Mouse (Mus musculus): ENCODE measurements around the gene Bricd5. TPM values are rescaled to one million over a fixed set of nuclear protein-coding genes. Genes with fewer than 3 reads are reported as not detected.
A peak's percentile ranks its signal among the peaks of the same experiment; 100 is the strongest.

Bricd5 gene
- polyA plus RNA-seq, 1 experiment from 2014 or later: not detected

DNA sequence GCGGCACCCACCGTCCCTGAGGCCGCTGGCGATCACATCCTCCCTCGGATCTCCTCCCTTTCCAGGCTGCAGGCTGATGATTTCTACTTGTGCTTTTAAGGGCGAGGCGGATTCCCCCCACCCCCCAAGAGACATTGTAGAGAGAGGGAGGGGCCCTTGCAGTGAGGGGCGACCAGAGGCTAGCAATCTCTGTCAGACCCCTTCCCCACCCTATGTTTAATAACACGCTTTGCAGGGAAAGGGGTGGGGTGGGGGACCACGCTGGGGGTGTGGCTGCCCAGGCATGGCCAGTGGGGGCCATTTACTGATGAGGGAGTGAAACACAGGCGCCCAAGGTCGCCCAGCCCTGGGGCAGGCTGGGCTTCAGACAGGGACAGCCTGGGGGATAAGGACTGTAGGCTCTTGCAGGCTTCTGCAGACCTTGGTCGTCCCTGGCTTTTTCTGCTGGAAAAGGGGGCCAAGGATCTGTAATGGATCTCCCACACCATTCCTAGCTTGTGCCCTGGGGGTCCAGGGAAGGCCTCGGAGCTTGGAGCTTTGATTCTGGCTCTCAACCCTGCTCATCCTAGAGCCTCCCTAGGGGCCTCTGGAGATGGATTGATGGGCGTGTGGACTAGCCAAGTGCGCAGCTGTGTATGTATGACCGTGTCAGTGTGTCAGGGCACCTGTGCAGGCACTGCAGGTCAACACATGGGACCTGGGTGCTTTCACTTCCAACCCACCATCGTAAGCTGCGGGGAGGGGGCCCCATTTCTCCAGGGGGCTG is 15.8 kb downstream of the Bricd5 start:
- Histone ChIP-seq H3K9ac (ENCODE audit: low read length) (peak overlapping the region; percentile 71), H3K4me3 (ENCODE audit: control insufficient read depth in 1 of 2, insufficient read depth in 1 of 2, low read depth in 1 of 2, low read length in 2 of 2) (peak overlapping the region; percentile 52 to 55), H3K27ac (replicated peaks in 1 of 2; ENCODE audit: control insufficient read depth in 1 of 2, insufficient read depth in 1 of 2, low read depth in 2 of 2, low read length in 2 of 2) (no peak overlapping the region), H3K9me3 (ENCODE audit: control insufficient read depth, low read length) (no peaks in the 10 kb centered on the region), H3K27me3 (ENCODE audit: control insufficient read depth, insufficient read depth, low read length) (peaks cover 41% of the 10 kb centered on the region), H3K4me2 (ENCODE audit: low read length) (peak overlapping the region; percentile 98), H3K4me1 (ENCODE audit: control insufficient read depth in 2 of 2, insufficient read depth in 2 of 2, low read length in 2 of 2) (peaks cover 7 to 17% of the 10 kb centered on the region in 2 experiments; a peak in 3 of 4 replicates), H3K36me3 (ENCODE audit: control insufficient read depth, insufficient read depth, low read length) (no peaks in the 10 kb centered on the region)
- no peak for ATAC-seq (ENCODE audit: insufficient number of reproducible peaks, insufficient read depth, low FRiP score, low read depth)
- WGBS: 25% methylated on average over 19 of the region's 19 CpGs

DNA sequence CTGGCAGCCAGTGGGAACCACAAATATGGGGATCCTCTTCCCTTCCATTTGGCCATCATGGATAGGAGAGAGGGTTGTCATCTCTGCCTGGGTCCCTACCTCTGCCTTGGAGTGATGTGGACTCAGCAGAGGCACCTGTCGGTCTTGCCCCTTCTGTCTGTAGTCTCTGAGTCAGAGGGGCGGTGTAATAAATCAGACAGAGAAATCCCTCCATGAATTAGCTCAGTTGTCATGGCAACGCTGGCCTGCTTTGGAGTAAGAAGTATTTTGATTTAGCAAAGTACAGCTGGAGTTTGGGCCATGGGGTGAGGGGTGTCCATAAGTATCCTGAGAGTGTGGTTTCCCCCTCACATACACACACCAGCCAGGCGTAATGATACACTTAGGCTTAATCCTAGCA is 16.7 kb downstream of the Bricd5 start:
- WGBS: 86% methylated on average over 4 of the region's 4 CpGs
- H3K9ac ChIP-seq (ENCODE audit: low read length): no peak overlapping the region
- no peaks in the 10 kb centered on the region for H3K9me3 ChIP-seq (ENCODE audit: control insufficient read depth, low read length)
- H3K36me3 ChIP-seq (ENCODE audit: control insufficient read depth, insufficient read depth, low read length): no peaks in the 10 kb centered on the region
- peaks cover 4 to 14% of the 10 kb centered on the region in 2 experiments; a peak in 3 of 4 replicates for H3K4me1 ChIP-seq (ENCODE audit: control insufficient read depth in 2 of 2, insufficient read depth in 2 of 2, low read length in 2 of 2)
- H3K27me3 ChIP-seq (ENCODE audit: control insufficient read depth, insufficient read depth, low read length): peaks cover 41% of the 10 kb centered on the region
- ATAC-seq (ENCODE audit: insufficient number of reproducible peaks, insufficient read depth, low FRiP score, low read depth): no peak
- no peak overlapping the region for H3K4me3 ChIP-seq (ENCODE audit: control insufficient read depth in 1 of 2, insufficient read depth in 1 of 2, low read depth in 1 of 2, low read length in 2 of 2)
- H3K27ac ChIP-seq (replicated peaks in 1 of 2; ENCODE audit: control insufficient read depth in 1 of 2, insufficient read depth in 1 of 2, low read depth in 2 of 2, low read length in 2 of 2): no peak overlapping the region
- no peak overlapping the region for H3K4me2 ChIP-seq (ENCODE audit: low read length)

DNA sequence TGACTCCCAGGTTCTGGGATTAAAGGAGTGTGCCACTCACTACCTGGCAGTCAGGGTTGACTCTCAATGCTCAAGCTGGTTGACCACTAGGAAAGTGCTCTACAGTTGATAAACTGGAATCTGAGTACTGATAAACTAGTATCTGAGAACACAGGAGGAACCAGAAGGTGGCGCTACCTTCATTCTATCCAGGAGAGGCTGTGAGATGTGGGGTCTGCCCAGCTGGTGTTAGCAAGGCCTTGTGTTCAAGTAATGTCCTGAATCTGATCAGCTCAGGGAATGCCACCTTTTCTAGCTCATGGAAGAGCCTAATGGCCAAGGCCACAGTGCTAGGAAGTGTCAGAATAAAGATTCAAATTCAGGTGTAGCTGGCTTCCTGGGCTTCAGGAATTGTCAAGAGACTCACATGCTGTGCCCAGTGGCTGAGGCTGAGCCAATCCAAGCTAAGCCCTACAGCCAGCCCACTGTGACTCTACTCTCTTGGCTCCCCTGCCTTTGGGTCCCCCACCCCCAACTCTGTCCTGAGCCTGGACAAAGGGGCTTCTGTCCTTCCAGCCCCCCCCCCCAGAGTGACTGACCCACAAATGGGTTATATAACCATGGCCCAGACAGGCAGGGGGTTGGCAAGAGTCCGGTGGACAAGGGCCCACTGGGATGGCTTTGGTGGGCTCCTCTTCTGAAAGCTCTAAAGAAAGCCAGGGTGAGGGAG is 21.1 kb downstream of the Bricd5 start:
- H3K27me3 ChIP-seq (ENCODE audit: control insufficient read depth, insufficient read depth, low read length): peaks cover 14% of the 10 kb centered on the region

DNA sequence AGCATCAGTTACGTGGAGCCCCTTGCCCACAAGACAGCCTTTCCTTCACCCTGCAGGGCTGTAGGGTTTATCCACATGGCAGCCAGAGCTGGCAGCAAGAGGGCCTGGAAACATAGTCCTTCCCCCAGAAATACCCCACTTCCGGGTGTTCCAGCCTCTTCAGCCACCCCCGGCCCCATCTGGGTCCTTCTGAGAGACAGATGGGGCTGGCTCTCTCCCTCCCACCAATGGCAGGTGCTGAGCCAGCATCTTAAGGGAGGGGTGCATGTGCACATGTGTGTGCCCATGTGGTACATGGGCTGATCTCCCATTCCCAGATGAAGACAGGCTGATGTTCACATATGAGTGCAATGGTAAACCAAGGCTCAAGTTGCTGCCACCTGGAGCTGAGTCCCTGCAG is 21.8 kb downstream of the Bricd5 start:
- no peaks in the 10 kb centered on the region for H3K9me3 ChIP-seq (ENCODE audit: control insufficient read depth, low read length)
- H3K36me3 ChIP-seq (ENCODE audit: control insufficient read depth, insufficient read depth, low read length): no peaks in the 10 kb centered on the region
- no peaks in the 10 kb centered on the region for H3K4me1 ChIP-seq (ENCODE audit: control insufficient read depth in 2 of 2, insufficient read depth in 2 of 2, low read length in 2 of 2)
- 73% methylated on average over 3 of the region's 3 CpGs for WGBS
- H3K9ac ChIP-seq (ENCODE audit: low read length): no peak overlapping the region
- no peak overlapping the region for H3K4me2 ChIP-seq (ENCODE audit: low read length)
- no peak for ATAC-seq (ENCODE audit: insufficient number of reproducible peaks, insufficient read depth, low FRiP score, low read depth)
- no peak overlapping the region for H3K4me3 ChIP-seq (ENCODE audit: control insufficient read depth in 1 of 2, insufficient read depth in 1 of 2, low read depth in 1 of 2, low read length in 2 of 2)
- no peak overlapping the region for H3K27ac ChIP-seq (replicated peaks in 1 of 2; ENCODE audit: control insufficient read depth in 1 of 2, insufficient read depth in 1 of 2, low read depth in 2 of 2, low read length in 2 of 2)
- peaks cover 7% of the 10 kb centered on the region for H3K27me3 ChIP-seq (ENCODE audit: control insufficient read depth, insufficient read depth, low read length)

More for the DNA sequence above, 21.1 kb downstream of the Bricd5 start:
- 40% methylated on average over 2 of the region's 2 CpGs for WGBS
- ATAC-seq (ENCODE audit: insufficient number of reproducible peaks, insufficient read depth, low FRiP score, low read depth): no peak
- no peaks in the 10 kb centered on the region for H3K36me3 ChIP-seq (ENCODE audit: control insufficient read depth, insufficient read depth, low read length)
- no peak overlapping the region for H3K9ac ChIP-seq (ENCODE audit: low read length)
- H3K4me3 ChIP-seq (ENCODE audit: control insufficient read depth in 1 of 2, insufficient read depth in 1 of 2, low read depth in 1 of 2, low read length in 2 of 2): no peak overlapping the region
- H3K27ac ChIP-seq (replicated peaks in 1 of 2; ENCODE audit: control insufficient read depth in 1 of 2, insufficient read depth in 1 of 2, low read depth in 2 of 2, low read length in 2 of 2): no peak overlapping the region
- no peak overlapping the region for H3K4me2 ChIP-seq (ENCODE audit: low read length)
- no peaks in the 10 kb centered on the region for H3K4me1 ChIP-seq (ENCODE audit: control insufficient read depth in 2 of 2, insufficient read depth in 2 of 2, low read length in 2 of 2)
- H3K9me3 ChIP-seq (ENCODE audit: control insufficient read depth, low read length): no peaks in the 10 kb centered on the region

DNA sequence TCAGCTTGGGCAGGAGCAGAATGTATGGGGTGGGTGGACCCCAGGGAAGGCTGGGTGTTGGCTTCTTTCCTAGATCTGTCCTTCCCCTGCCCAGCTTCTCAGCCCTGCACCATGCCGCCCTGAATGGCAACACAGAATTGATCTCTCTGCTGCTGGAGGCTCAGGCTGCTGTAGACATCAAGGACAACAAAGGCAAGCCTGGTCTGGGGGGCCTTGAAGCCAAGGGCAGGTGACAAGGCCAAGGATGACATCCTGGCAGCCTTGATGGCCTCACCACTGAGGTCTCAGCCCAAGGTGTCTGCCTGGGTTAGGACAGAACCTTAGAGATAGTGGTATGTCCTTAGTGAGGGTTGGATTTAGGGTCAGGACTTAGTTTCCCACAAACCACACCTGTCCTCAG is 22.3 kb downstream of the Bricd5 start:
- H3K27me3 ChIP-seq (ENCODE audit: control insufficient read depth, insufficient read depth, low read length): peaks cover 2% of the 10 kb centered on the region; the same call in 1 of the 2 replicates
- WGBS: 63% methylated on average over 1 of the region's 1 CpGs
- no peak overlapping the region for H3K4me3 ChIP-seq (ENCODE audit: control insufficient read depth in 1 of 2, insufficient read depth in 1 of 2, low read depth in 1 of 2, low read length in 2 of 2)
- H3K36me3 ChIP-seq (ENCODE audit: control insufficient read depth, insufficient read depth, low read length): no peaks in the 10 kb centered on the region
- no peak for ATAC-seq (ENCODE audit: insufficient number of reproducible peaks, insufficient read depth, low FRiP score, low read depth)
- H3K4me1 ChIP-seq (ENCODE audit: control insufficient read depth in 2 of 2, insufficient read depth in 2 of 2, low read length in 2 of 2): no peaks in the 10 kb centered on the region
- H3K27ac ChIP-seq (replicated peaks in 1 of 2; ENCODE audit: control insufficient read depth in 1 of 2, insufficient read depth in 1 of 2, low read depth in 2 of 2, low read length in 2 of 2): no peak overlapping the region
- no peaks in the 10 kb centered on the region for H3K9me3 ChIP-seq (ENCODE audit: control insufficient read depth, low read length)
- H3K9ac ChIP-seq (ENCODE audit: low read length): no peak overlapping the region
- H3K4me2 ChIP-seq (ENCODE audit: low read length): no peak overlapping the region

DNA sequence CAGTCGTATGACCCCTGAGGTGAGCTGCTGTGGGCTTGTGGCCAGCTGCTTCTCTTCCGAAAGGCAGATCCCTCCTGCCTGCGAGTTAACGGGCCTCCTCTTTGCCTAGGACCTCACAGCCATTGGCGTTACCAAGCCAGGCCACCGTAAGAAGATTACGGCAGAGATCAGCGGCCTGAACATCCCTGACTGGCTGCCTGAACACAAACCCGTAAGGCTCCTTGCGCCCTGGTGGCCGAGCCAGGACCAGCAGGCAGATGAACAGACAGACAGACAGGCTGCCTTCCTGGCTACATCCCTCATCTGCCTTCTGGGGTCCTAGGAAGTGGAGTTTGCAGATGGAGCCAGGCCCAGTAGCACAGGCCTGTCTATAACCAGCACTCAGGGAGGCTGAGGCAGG is 28.5 kb downstream of the Bricd5 start:
- ATAC-seq (ENCODE audit: insufficient number of reproducible peaks, insufficient read depth, low FRiP score, low read depth): no peak
- no peak overlapping the region for H3K9ac ChIP-seq (ENCODE audit: low read length)
- no peaks in the 10 kb centered on the region for H3K27me3 ChIP-seq (ENCODE audit: control insufficient read depth, insufficient read depth, low read length)
- H3K36me3 ChIP-seq (ENCODE audit: control insufficient read depth, insufficient read depth, low read length): no peaks in the 10 kb centered on the region
- no peaks in the 10 kb centered on the region for H3K9me3 ChIP-seq (ENCODE audit: control insufficient read depth, low read length)
- peaks cover 6 to 7% of the 10 kb centered on the region in 2 experiments; a peak in 3 of 4 replicates for H3K4me1 ChIP-seq (ENCODE audit: control insufficient read depth in 2 of 2, insufficient read depth in 2 of 2, low read length in 2 of 2)
- no peak overlapping the region for H3K4me2 ChIP-seq (ENCODE audit: low read length)
- H3K4me3 ChIP-seq (ENCODE audit: control insufficient read depth in 1 of 2, insufficient read depth in 1 of 2, low read depth in 1 of 2, low read length in 2 of 2): no peak overlapping the region
- no peak overlapping the region for H3K27ac ChIP-seq (replicated peaks in 1 of 2; ENCODE audit: control insufficient read depth in 1 of 2, insufficient read depth in 1 of 2, low read depth in 2 of 2, low read length in 2 of 2)
- whole genome bisulfite sequencing: 35% methylated on average over 11 of the region's 11 CpGs

DNA sequence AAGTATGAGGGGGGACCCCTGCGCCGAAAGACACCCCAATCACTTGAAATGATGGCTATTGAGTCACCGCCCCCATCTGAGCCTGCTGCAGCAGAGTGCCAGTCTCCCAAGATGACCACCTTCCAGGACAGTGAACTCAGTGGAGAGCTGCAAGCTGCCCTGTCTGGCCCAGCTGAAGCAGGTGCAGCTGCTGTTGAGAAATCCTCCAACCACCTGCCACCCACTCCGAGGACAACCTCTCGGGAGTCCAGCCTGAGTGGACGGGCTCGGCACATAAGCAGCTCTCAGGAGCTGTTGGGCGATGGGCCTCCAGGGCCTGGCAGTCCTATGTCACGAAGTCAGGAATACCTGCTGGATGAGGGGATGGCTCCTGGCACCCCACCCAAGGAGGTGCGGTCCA is 30.4 kb downstream of the Bricd5 start:
- H3K27me3 ChIP-seq (ENCODE audit: control insufficient read depth, insufficient read depth, low read length): no peaks in the 10 kb centered on the region
- no peak overlapping the region for H3K4me2 ChIP-seq (ENCODE audit: low read length)
- no peak for ATAC-seq (ENCODE audit: insufficient number of reproducible peaks, insufficient read depth, low FRiP score, low read depth)

More for the DNA sequence above, 30.4 kb downstream of the Bricd5 start:
- H3K4me1 ChIP-seq (ENCODE audit: control insufficient read depth in 2 of 2, insufficient read depth in 2 of 2, low read length in 2 of 2): peaks cover 6 to 7% of the 10 kb centered on the region in 2 experiments; a peak in 3 of 4 replicates
- H3K36me3 ChIP-seq (ENCODE audit: control insufficient read depth, insufficient read depth, low read length): peaks cover 15% of the 10 kb centered on the region
- H3K9ac ChIP-seq (ENCODE audit: low read length): no peak overlapping the region
- H3K27ac ChIP-seq (replicated peaks in 1 of 2; ENCODE audit: control insufficient read depth in 1 of 2, insufficient read depth in 1 of 2, low read depth in 2 of 2, low read length in 2 of 2): no peak overlapping the region
- 88% methylated on average over 10 of the region's 10 CpGs for WGBS
- no peaks in the 10 kb centered on the region for H3K9me3 ChIP-seq (ENCODE audit: control insufficient read depth, low read length)
- H3K4me3 ChIP-seq (ENCODE audit: control insufficient read depth in 1 of 2, insufficient read depth in 1 of 2, low read depth in 1 of 2, low read length in 2 of 2): no peak overlapping the region

Measured in heart, embryonic 14.5 days (tissue).